In the genomic region with DNA sequence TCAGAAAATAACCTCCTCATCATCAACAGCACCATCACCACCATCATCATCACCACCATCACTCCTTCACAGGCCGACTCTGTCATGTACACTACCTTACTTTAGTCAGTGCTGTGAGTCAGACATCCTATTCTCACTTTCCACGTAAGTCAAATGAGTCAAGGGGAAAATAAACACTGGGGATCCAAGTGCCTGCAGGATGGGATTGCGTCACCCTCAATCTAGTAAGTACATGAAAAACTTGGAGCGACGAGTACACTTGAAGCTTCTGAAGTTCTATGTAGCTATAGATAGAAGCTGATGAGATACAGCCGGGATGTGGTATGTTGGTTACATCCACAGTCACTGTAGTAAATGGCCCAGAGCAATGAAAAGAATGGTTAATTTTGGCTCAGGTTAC, we compare ENCODE assay signal across 33 mouse cellular contexts.
DNase-seq lines count a peak whose midpoint lies in the region; ATAC-seq and TF ChIP-seq lines count a peak whose summit lies in the region.
"Had no signal": no experiment of that assay in that cellular context is flagged by ENCODE, and none has a peak within 500 bp of the region (broad histone marks: within the 10 kb centered on the region; RNA-seq: fewer than 3 reads in every experiment).

No protein-coding gene starts in this region.

- no peak for TF ChIP-seq CTCF in embryonic fibroblast, embryonic 13.5 days (IDR thresholded peaks at IDR 0.05; ENCODE audit: borderline replicate concordance, insufficient read depth, low read length)

- no peak for ATAC-seq in hindbrain, embryonic 14.5 days (ENCODE audit: low FRiP score)
- no peak for ATAC-seq in midbrain, embryonic 11.5 days (ENCODE audit: low FRiP score)
- no peak for ATAC-seq in midbrain, embryonic 16.5 days
- ATAC-seq in liver, embryonic 11.5 days (replicated peaks; ENCODE audit: low FRiP score) = no peak
- ATAC-seq: activated CD4-positive, CD25-positive, alpha-beta regulatory T cell, adult 4 months; CD4-positive, CD25-positive, alpha-beta regulatory T cell, adult 4 months; forebrain, embryonic 15.5 days; inflammation-experienced regulatory T-cells, adult 6 months had no signal

- H3K4me2 ChIP-seq in hindbrain, embryonic 14.5 days (replicated peaks) = no peak overlapping the region
- no peak overlapping the region for H3K4me2 ChIP-seq in midbrain, embryonic 11.5 days
- H3K4me2 ChIP-seq in midbrain, embryonic 16.5 days (ENCODE audit: low read length) = no peak overlapping the region
- H3K4me2 ChIP-seq in liver, embryonic 11.5 days = no peak overlapping the region
- H3K4me2 ChIP-seq: forebrain, embryonic 15.5 days; heart, embryonic 11.5 days; hindbrain, embryonic 15.5 days; kidney, embryonic 15.5 days; limb, embryonic 12.5 days; neural tube, embryonic 12.5 days; stomach, embryonic 15.5 days had no signal

- H3K36me3 ChIP-seq in hindbrain, embryonic 14.5 days (replicated peaks; ENCODE audit: control insufficient read depth, insufficient read depth) = no peaks in the 10 kb centered on the region
- H3K36me3 ChIP-seq in hindbrain, embryonic 10.5 days = no peaks in the 10 kb centered on the region
- no peaks in the 10 kb centered on the region for H3K36me3 ChIP-seq in midbrain, embryonic 11.5 days (ENCODE audit: control insufficient read depth, insufficient read depth, low read length)
- H3K36me3 ChIP-seq in midbrain, embryonic 16.5 days (ENCODE audit: control insufficient read depth, insufficient read depth, low read length) = no peaks in the 10 kb centered on the region
- H3K36me3 ChIP-seq in liver, embryonic 11.5 days (ENCODE audit: control insufficient read depth, insufficient read depth, low read length) = no peaks in the 10 kb centered on the region
- H3K36me3 ChIP-seq: forebrain, embryonic 10.5 days; forebrain, embryonic 15.5 days; hindbrain, embryonic 15.5 days; kidney, embryonic 15.5 days; limb, embryonic 12.5 days; neural tube, embryonic 12.5 days; stomach, embryonic 15.5 days had no signal

- 0 out of 2 replicates have a peak, but pooled peaks cover 5% of the 10 kb centered on the region for H3K4me1 ChIP-seq in hindbrain, embryonic 14.5 days (replicated peaks; ENCODE audit: control insufficient read depth, insufficient read depth, low read length)
- peaks cover 28% of the 10 kb centered on the region for H3K4me1 ChIP-seq in hindbrain, embryonic 10.5 days (replicated peaks)
- H3K4me1 ChIP-seq in midbrain, embryonic 11.5 days (ENCODE audit: control insufficient read depth, insufficient read depth, low read length) = 0 out of 2 replicates have a peak, but pooled peaks cover 2% of the 10 kb centered on the region
- H3K4me1 ChIP-seq in midbrain, embryonic 16.5 days (ENCODE audit: control insufficient read depth, insufficient read depth, low read length) = peaks cover 7% of the 10 kb centered on the region
- H3K4me1 ChIP-seq in embryonic fibroblast, embryonic 13.5 days (ENCODE audit: control insufficient read depth, insufficient read depth, low read length) = peaks cover 9% of the 10 kb centered on the region
- H3K4me1 ChIP-seq in liver, embryonic 11.5 days (replicated peaks; ENCODE audit: control insufficient read depth, insufficient read depth, low read length) = no peaks in the 10 kb centered on the region
- H3K4me1 ChIP-seq: forebrain, embryonic 15.5 days had no signal

- intact Hi-C loops in heart, postnatal 36 days (cut with DNase I) = no loop called here

- H3K27ac ChIP-seq in hindbrain, embryonic 14.5 days = peak overlapping the region; percentile 67; the same call in 1 of the 2 replicates
- no peak overlapping the region for H3K27ac ChIP-seq in hindbrain, embryonic 10.5 days
- H3K27ac ChIP-seq in midbrain, embryonic 11.5 days (ENCODE audit: low read depth, low read length) = no peak overlapping the region
- no peak overlapping the region for H3K27ac ChIP-seq in midbrain, embryonic 16.5 days (ENCODE audit: low read length)
- peak overlapping the region; percentile 42; the same call in 1 of the 2 replicates for H3K27ac ChIP-seq in embryonic fibroblast, embryonic 13.5 days (ENCODE audit: insufficient read depth, low read length)
- H3K27ac ChIP-seq in liver, embryonic 11.5 days (ENCODE audit: low read depth, low read length) = no peak overlapping the region
- H3K27ac ChIP-seq: forebrain, embryonic 10.5 days; forebrain, embryonic 15.5 days; kidney, embryonic 15.5 days; left cerebral cortex, adult 2 months; limb, embryonic 12.5 days; macrophage; stomach, embryonic 15.5 days had no signal

- H3K9me3 ChIP-seq in hindbrain, embryonic 14.5 days (ENCODE audit: control insufficient read depth, low read length) = no peaks in the 10 kb centered on the region
- H3K9me3 ChIP-seq in hindbrain, embryonic 10.5 days = no peaks in the 10 kb centered on the region
- no peaks in the 10 kb centered on the region for H3K9me3 ChIP-seq in midbrain, embryonic 11.5 days (ENCODE audit: control insufficient read depth, low read length)
- no peaks in the 10 kb centered on the region for H3K9me3 ChIP-seq in midbrain, embryonic 16.5 days (replicated peaks; ENCODE audit: control insufficient read depth, low read length, poor library complexity, severe bottlenecking)
- H3K9me3 ChIP-seq in liver, embryonic 11.5 days (ENCODE audit: control insufficient read depth, low read length) = no peaks in the 10 kb centered on the region
- H3K9me3 ChIP-seq: forebrain, embryonic 10.5 days; forebrain, embryonic 15.5 days; hindbrain, embryonic 15.5 days; kidney, embryonic 15.5 days; limb, embryonic 12.5 days; neural tube, embryonic 12.5 days; stomach, embryonic 15.5 days had no signal

- no peak overlapping the region for H3K9ac ChIP-seq in hindbrain, embryonic 14.5 days
- no peak overlapping the region for H3K9ac ChIP-seq in midbrain, embryonic 11.5 days (ENCODE audit: low read length)
- no peak overlapping the region for H3K9ac ChIP-seq in midbrain, embryonic 16.5 days (ENCODE audit: low read depth, low read length)
- no peak overlapping the region for H3K9ac ChIP-seq in liver, embryonic 11.5 days (ENCODE audit: low read depth, low read length)
- H3K9ac ChIP-seq: forebrain, embryonic 15.5 days; hindbrain, embryonic 15.5 days; kidney, embryonic 15.5 days; limb, embryonic 12.5 days; neural tube, embryonic 12.5 days; stomach, embryonic 15.5 days had no signal

- no peak for TF ChIP-seq POLR2A in embryonic fibroblast, embryonic 13.5 days (IDR thresholded peaks at IDR 0.05; ENCODE audit: low read depth, low read length)

- H3K4me3 ChIP-seq in hindbrain, embryonic 14.5 days (replicated peaks; ENCODE audit: low read length) = no peak overlapping the region
- H3K4me3 ChIP-seq in hindbrain, embryonic 10.5 days = no peak overlapping the region
- no peak overlapping the region for H3K4me3 ChIP-seq in midbrain, embryonic 11.5 days (ENCODE audit: low read depth, low read length)
- H3K4me3 ChIP-seq in midbrain, embryonic 16.5 days (ENCODE audit: low read depth, low read length) = no peak overlapping the region
- H3K4me3 ChIP-seq in embryonic fibroblast, embryonic 13.5 days (ENCODE audit: insufficient read depth, low read length) = no peak overlapping the region
- no peak overlapping the region for H3K4me3 ChIP-seq in liver, embryonic 11.5 days (ENCODE audit: low read depth, low read length)
- H3K4me3 ChIP-seq: forebrain, embryonic 10.5 days; forebrain, embryonic 15.5 days; hindbrain, embryonic 15.5 days; kidney, embryonic 15.5 days; left cerebral cortex, adult 2 months; limb, embryonic 12.5 days; neural tube, embryonic 12.5 days; stomach, embryonic 15.5 days had no signal

- H3K27me3 ChIP-seq in hindbrain, embryonic 14.5 days (ENCODE audit: control insufficient read depth, insufficient read depth, low read length) = no peaks in the 10 kb centered on the region
- 0 out of 2 replicates have a peak, but pooled peaks cover 5% of the 10 kb centered on the region for H3K27me3 ChIP-seq in hindbrain, embryonic 10.5 days (ENCODE audit: insufficient read depth, poor library complexity, severe bottlenecking)
- no peaks in the 10 kb centered on the region for H3K27me3 ChIP-seq in midbrain, embryonic 11.5 days (ENCODE audit: control insufficient read depth, insufficient read depth, low read length)
- no peaks in the 10 kb centered on the region for H3K27me3 ChIP-seq in midbrain, embryonic 16.5 days (ENCODE audit: control insufficient read depth, insufficient read depth, low read depth, low read length)
- H3K27me3 ChIP-seq in liver, embryonic 11.5 days (replicated peaks; ENCODE audit: control insufficient read depth, insufficient read depth, low read length) = no peaks in the 10 kb centered on the region
- H3K27me3 ChIP-seq: forebrain, embryonic 15.5 days; hindbrain, embryonic 15.5 days; kidney, embryonic 15.5 days; limb, embryonic 12.5 days; neural tube, embryonic 12.5 days; stomach, embryonic 15.5 days had no signal

- no peak for DNase-seq in hindbrain, embryonic 14.5 days (ENCODE audit: low spot score)
- DNase-seq in hindbrain, embryonic 10.5 days (ENCODE audit: low spot score) = no peak
- peak; percentile 71 for DNase-seq in midbrain, embryonic 11.5 days (ENCODE audit: low spot score, missing footprints)
- no peak for DNase-seq in cerebellum, adult 11-12 months
- no peak for DNase-seq in liver, embryonic 11.5 days (ENCODE audit: low spot score)
- DNase-seq in heart, postnatal 36 days = no peak
- DNase-seq: adrenal gland, adult 2 months; adrenal gland, postnatal 36 days; cerebellum, adult 8-10 months; cerebellum, postnatal 25 days; gastrocnemius, postnatal 25 days; heart, adult 18-20 months; heart, postnatal 4 days; kidney, adult 11 months; kidney, postnatal 25 days; midbrain, embryonic 14.5 days; retina, postnatal 1 day; right cerebral cortex, postnatal 14 days had no signal

- 94% methylated on average over 6 of the region's 6 CpGs for WGBS in hindbrain, embryonic 14.5 days
- 94% methylated on average over 6 of the region's 6 CpGs for WGBS in hindbrain, embryonic 10.5 days
- 94% methylated on average over 6 of the region's 6 CpGs for WGBS in midbrain, embryonic 11.5 days
- 96% methylated on average over 6 of the region's 6 CpGs for WGBS in midbrain, embryonic 16.5 days
- WGBS in liver, embryonic 11.5 days = 87% methylated on average over 6 of the region's 6 CpGs

Comparison
In these comparisons a context has a peak if more than half of its experiments do, and no peak if none do; other contexts are left out.
1. H3K27ac ChIP-seq: peak in hindbrain, embryonic 14.5 days (single experiment) and embryonic fibroblast, embryonic 13.5 days (single experiment); none in hindbrain, embryonic 10.5 days (single experiment), midbrain, embryonic 11.5 days (single experiment), midbrain, embryonic 16.5 days (single experiment) and liver, embryonic 11.5 days (single experiment).